Mouse (Mus musculus): Measurements from ENCODE around the gene B3glct.

DNA sequence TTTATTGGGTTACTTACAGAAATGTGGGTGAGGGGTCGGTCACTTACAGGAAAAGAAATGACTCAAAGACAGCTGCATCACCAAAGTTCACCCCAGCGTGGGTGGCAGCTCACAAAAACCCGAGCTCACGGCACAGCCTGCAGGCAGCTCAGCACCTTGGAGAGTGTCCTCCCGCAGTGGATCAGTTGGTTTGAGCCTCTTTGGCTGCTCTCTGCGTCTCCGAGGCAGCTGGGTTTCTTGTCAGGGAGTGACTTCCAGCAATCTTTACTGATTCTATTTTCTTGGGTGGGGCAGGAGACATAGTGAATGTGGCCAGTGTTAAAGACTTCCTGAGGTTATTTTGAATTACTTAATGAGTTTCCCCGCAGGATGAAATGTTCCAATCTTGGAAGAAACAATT, 112.1 kb downstream of the B3glct start:
- TF ChIP-seq CTCF (IDR thresholded peaks at IDR 0.05; ENCODE audit: low read depth, low read length) (no peak), POLR2A (IDR thresholded peaks at IDR 0.05; ENCODE audit: borderline replicate concordance, low read depth, low read length) (no peak)
